Mouse (Mus musculus) CH12.LX (cell line): ENCODE measurements around the gene Rpl13.

Experiments
- CTCF ChIP-seq, 2 experiments: IDR thresholded peaks in 1 of 2; conservative IDR thresholded peaks in 1 of 2; 2 replicates each; pipeline ENCODE4 v1.5.1; 2011 to 2012; ENCODE audit warnings: low read depth in 2 of 2, low read length in 2 of 2, improper control_type of control experiment in 1 of 2, inconsistent platforms in 1 of 2, mild to moderate bottlenecking in 1 of 2, moderate library complexity in 1 of 2
- PAX5 ChIP-seq: IDR thresholded peaks from 2 replicates; pipeline ENCODE4 v1.6.1; 2012; ENCODE audit warnings: low read length, inconsistent platforms, mixed read lengths
- POLR2A ChIP-seq: IDR thresholded peaks from 2 replicates; pipeline ENCODE4 v1.6.1; 2011; ENCODE audit warnings: low read depth, mild to moderate bottlenecking, improper control_type of control experiment, low read length
- POLR2AphosphoS2 ChIP-seq: IDR thresholded peaks from 2 replicates; pipeline ENCODE4 v1.6.1; 2011; ENCODE audit warnings: low read depth, low read length, improper control_type of control experiment
- TCF12 ChIP-seq: IDR thresholded peaks from 2 replicates; pipeline ENCODE4 v1.6.1; 2014; ENCODE audit warnings: low read depth, mild to moderate bottlenecking, inconsistent platforms, low read length, improper control_type of control experiment

GRCm38 (mm10) chr8:123131041-123131440 lies 28.9 kb downstream of the Rpl13 start:
- TF ChIP-seq POLR2A (no peak), CTCF (conservative IDR thresholded peaks at IDR 0.05 in 1 of 2, IDR thresholded peaks at IDR 0.05 in 1 of 2; ENCODE audit: low read depth in 2 of 2, low read length in 2 of 2) (no peak), TCF12 (no peak), POLR2AphosphoS2 (no peak), PAX5 (no peak)
